Mouse (Mus musculus) retina, adult 2 months (tissue): ENCODE results near the gene Ccr1l1.

Experiments used
- DNase-seq: peaks from one replicate; pipeline ENCODE4 v3.0.0-alpha.2; 2012; ENCODE audit warnings: low read depth, low spot score

Ccr1l1 gene

GRCm38 (mm10) chr9:123928759-123929246 lies 49.4 kb downstream of the Ccr1l1 start:
- no peak for DNase-seq

GRCm38 (mm10) chr9:123928118-123928758 lies 50.0 kb downstream of the Ccr1l1 start:
- DNase-seq: no peak

DNA sequence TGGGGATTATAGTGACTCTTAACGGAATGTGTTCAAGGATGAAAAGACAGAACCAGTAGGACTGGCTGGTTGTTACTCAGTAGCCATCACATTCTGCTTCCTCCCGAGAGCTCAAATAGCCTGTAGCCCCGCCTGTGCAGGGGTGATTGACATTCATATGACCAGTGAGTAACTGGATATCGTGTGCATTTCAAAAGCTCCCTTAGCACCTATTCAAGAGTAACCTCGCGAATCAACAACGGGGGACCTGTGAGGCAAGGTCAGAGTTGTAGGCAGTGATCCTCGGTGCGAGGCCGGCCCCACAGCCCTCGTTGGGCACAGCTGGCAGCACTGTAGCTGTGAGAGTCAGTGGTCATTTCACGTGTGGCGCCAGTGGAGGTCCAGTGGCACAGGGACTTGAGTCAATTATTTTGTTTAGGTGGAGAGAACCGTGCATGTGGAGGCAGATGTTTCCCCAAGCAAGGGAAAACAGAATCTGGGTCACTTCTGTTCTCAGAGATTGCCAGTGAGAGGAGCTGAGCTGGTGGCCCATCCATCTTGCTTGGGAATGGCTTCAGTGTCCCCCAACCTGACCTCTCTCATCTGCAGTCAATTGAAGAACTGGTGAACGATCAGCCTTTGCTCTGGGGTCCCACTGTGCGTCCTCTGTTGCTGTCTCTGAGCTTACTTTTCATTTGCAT lies 50.8 kb downstream of the Ccr1l1 start:
- no peak for DNase-seq
